Mouse (Mus musculus): ENCODE results near the gene Ypel2. TPM values are rescaled to one million over a fixed set of nuclear protein-coding genes. Genes with fewer than 3 reads are reported as not detected.

Ypel2 gene
- 3.6 and 9.5 TPM in 2 replicates for polyA plus RNA-seq (2012; rRNA removed; ENCODE audit: low replicate concordance)

GRCm38 (mm10) chr11:86993041-86994037 lies at the start of gene Ypel2:
Ypel2 (minus strand) TSS chr11:86993707.

Other genes starting within 250 kb of the Ypel2 start
- gene Cltc, start 236.1 kb downstream of the Ypel2 start, polyA plus RNA-seq (2012; rRNA removed; ENCODE audit: low replicate concordance), result 57.6 and 71.1 TPM in 2 replicates
- 0.62 and 0.83 TPM in 2 replicates for gene Dhx40, start 186.0 kb downstream of the Ypel2 start, polyA plus RNA-seq (2012; rRNA removed; ENCODE audit: low replicate concordance)
- 15.5 and 35.2 TPM in 2 replicates for gene Gdpd1, start 80.4 kb upstream of the Ypel2 start, polyA plus RNA-seq (2012; rRNA removed; ENCODE audit: low replicate concordance)
- 1.5 and 2.6 TPM in 2 replicates for gene Smg8, start 93.1 kb upstream of the Ypel2 start, polyA plus RNA-seq (2012; rRNA removed; ENCODE audit: low replicate concordance)
- gene Prr11, start 115.0 kb upstream of the Ypel2 start, polyA plus RNA-seq (2012; rRNA removed; ENCODE audit: low replicate concordance), result 0.19 and 0.33 TPM in 2 replicates
- 0.45 and 0.85 TPM in 2 replicates for gene Ska2, start 115.5 kb upstream of the Ypel2 start, polyA plus RNA-seq (2012; rRNA removed; ENCODE audit: low replicate concordance)
- 0.89 and 1.2 TPM in 2 replicates for gene Trim37, start 133.4 kb upstream of the Ypel2 start, polyA plus RNA-seq (2012; rRNA removed; ENCODE audit: low replicate concordance)

Measured in duodenum, adult 2 months (tissue).